ENCODE assay signal across 9 mouse cellular contexts in the genomic region with DNA sequence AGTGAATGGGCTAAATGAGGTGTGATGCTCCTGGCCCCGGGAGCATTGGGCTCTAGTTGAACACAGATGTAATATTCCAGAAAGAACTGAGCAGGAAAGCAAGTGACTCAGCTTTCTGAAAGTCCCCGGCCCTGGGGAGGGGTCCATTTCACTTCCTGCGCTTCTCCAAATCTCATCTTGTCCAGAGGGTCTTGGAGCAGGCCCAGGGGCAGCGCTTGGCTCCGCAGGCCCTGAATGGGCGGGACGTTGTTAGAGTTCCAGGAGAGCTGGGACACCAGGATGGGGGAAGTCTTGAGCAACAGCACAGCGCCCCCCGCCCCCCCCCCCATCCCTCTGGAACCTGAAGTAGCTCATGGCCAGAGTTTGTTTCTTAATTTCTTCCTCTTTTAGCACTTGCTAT. TPM values are rescaled to one million over a fixed set of nuclear protein-coding genes. Genes with fewer than 3 reads are reported as not detected.
"Had no signal": no experiment of that assay in that cellular context is flagged by ENCODE, and none has a peak within 500 bp of the region (broad histone marks: within the 10 kb centered on the region; RNA-seq: fewer than 3 reads in every experiment).

No protein-coding gene starts in this region.

RNA-seq across cellular contexts. Expression of gene Ccl27a, which starts 7.2 kb away (rescaled TPM):
- total RNA-seq: monocyte, adult 5-6 weeks had no signal

RNA-seq across cellular contexts. Expression of gene Arid3c, which starts 50.3 kb away (rescaled TPM):
- total RNA-seq: megakaryocyte progenitor cell, adult 5-6 weeks; monocyte, adult 5-6 weeks; neutrophil, adult 5-6 weeks had no signal
- polyA plus RNA-seq: lung, adult 2 months; lung, embryonic 15.5 days; macrophage; spleen, adult 2 months; stomach, embryonic 15.5 days; thymus, postnatal 0 days had no signal
